Mouse (Mus musculus): Measurements from ENCODE around the gene Patj. TPM values are rescaled to one million over a fixed set of nuclear protein-coding genes. Genes with fewer than 3 reads are reported as not detected.
"Not testable (repeated sequence)": the region's sequence is repeated elsewhere in the genome, so short reads cannot be mapped to it uniquely, and the experiment has no call there.

The Patj gene
- polyA plus RNA-seq, 1 experiment, result 6.4 TPM

- Histone ChIP-seq H3K27ac (ENCODE audit: insufficient read depth, low read length) (peak overlapping the region; percentile 84), H3K4me3 (ENCODE audit: insufficient read depth, low read length) (no peak overlapping the region), H3K4me1 (ENCODE audit: control insufficient read depth, insufficient read depth, low read length) (peaks cover 5% of the 10 kb centered on the region)
- TF ChIP-seq CTCF (IDR thresholded peaks at IDR 0.05; ENCODE audit: borderline replicate concordance, insufficient read depth, low read length) (no peak), POLR2A (IDR thresholded peaks at IDR 0.05; ENCODE audit: low read depth, low read length) (no peak)
Observed at GRCm38 (mm10) chr4:98401584-98401962, 6.0 kb downstream of the Patj start.

GRCm38 (mm10) chr4:98403492-98403891, 7.9 kb downstream of the Patj start:
- H3K4me3 ChIP-seq (ENCODE audit: insufficient read depth, low read length), result no peak overlapping the region
- no peak overlapping the region for H3K27ac ChIP-seq (ENCODE audit: insufficient read depth, low read length)
- H3K4me1 ChIP-seq (ENCODE audit: control insufficient read depth, insufficient read depth, low read length), result peaks cover 5% of the 10 kb centered on the region
- TF ChIP-seq CTCF (IDR thresholded peaks at IDR 0.05; ENCODE audit: borderline replicate concordance, insufficient read depth, low read length), result no peak
- no peak for TF ChIP-seq POLR2A (IDR thresholded peaks at IDR 0.05; ENCODE audit: low read depth, low read length)

GRCm38 (mm10) chr4:98404412-98404811, 8.8 kb downstream of the Patj start:
- no peak overlapping the region for H3K4me3 ChIP-seq (ENCODE audit: insufficient read depth, low read length)
- H3K27ac ChIP-seq (ENCODE audit: insufficient read depth, low read length), result no peak overlapping the region
- TF ChIP-seq CTCF (IDR thresholded peaks at IDR 0.05; ENCODE audit: borderline replicate concordance, insufficient read depth, low read length) (no peak), POLR2A (IDR thresholded peaks at IDR 0.05; ENCODE audit: low read depth, low read length) (no peak)
- peaks cover 5% of the 10 kb centered on the region for H3K4me1 ChIP-seq (ENCODE audit: control insufficient read depth, insufficient read depth, low read length)

- no peaks in the 10 kb centered on the region for H3K4me1 ChIP-seq (ENCODE audit: control insufficient read depth, insufficient read depth, low read length)
- no peak for TF ChIP-seq CTCF (IDR thresholded peaks at IDR 0.05; ENCODE audit: borderline replicate concordance, insufficient read depth, low read length)
- no peak overlapping the region for H3K4me3 ChIP-seq (ENCODE audit: insufficient read depth, low read length)
- H3K27ac ChIP-seq (ENCODE audit: insufficient read depth, low read length), result no peak overlapping the region
Observed at GRCm38 (mm10) chr4:98408455-98408854, 12.9 kb downstream of the Patj start.

GRCm38 (mm10) chr4:98415150-98415549, 19.6 kb downstream of the Patj start:
- H3K27ac ChIP-seq (ENCODE audit: insufficient read depth, low read length); H3K4me3 ChIP-seq (ENCODE audit: insufficient read depth, low read length); H3K4me1 ChIP-seq (ENCODE audit: control insufficient read depth, insufficient read depth, low read length): not testable (repeated sequence)

- TF ChIP-seq POLR2A (IDR thresholded peaks at IDR 0.05; ENCODE audit: low read depth, low read length), result no peak
- no peak for TF ChIP-seq CTCF (IDR thresholded peaks at IDR 0.05; ENCODE audit: borderline replicate concordance, insufficient read depth, low read length)
- H3K4me3 ChIP-seq (ENCODE audit: insufficient read depth, low read length), result no peak overlapping the region
- H3K4me1 ChIP-seq (ENCODE audit: control insufficient read depth, insufficient read depth, low read length), result no peaks in the 10 kb centered on the region
Observed at GRCm38 (mm10) chr4:98428371-98428770, 32.8 kb downstream of the Patj start.

DNA sequence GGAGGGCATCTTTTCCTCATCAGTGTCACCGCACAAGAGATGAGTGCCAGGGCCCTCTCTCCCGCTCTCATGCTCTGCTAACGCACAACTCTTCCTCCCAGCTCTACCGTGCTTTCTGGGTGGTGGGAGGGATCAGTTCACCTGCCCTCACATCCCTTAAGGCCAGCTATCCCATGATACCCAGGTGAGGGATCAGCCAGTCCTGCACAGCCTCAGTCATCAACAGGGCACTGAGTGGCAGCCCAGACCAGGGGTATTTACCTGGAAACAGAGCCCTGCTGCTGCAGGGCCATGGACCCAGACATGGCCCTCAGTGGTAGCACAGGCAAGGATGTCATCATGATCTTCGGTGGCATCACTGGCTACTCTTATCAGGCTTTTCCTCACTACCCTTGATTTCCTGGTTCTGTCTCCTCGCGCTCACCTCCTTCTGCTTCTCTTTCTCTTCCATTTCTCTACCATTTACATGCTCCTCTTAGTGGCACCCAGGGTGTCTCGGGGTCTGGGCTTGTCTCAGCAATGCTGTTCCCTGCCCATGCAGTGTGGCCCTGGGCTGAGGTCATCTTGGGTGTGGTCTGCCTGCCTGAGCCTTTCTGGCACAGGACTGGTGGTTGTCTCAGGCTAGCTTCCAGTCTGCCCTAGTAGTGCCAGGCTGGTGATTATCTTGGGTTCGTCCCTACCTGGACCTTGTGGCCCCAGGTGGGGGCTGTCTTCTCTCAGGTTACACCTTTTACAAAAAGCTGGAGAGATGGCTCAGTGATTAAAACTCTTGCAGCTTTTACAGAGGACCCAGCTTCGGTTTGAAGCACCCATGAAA, 40.3 kb downstream of the Patj start:
- TF ChIP-seq CTCF (IDR thresholded peaks at IDR 0.05; ENCODE audit: borderline replicate concordance, insufficient read depth, low read length) (no peak), POLR2A (IDR thresholded peaks at IDR 0.05; ENCODE audit: low read depth, low read length) (no peak)
- H3K27ac ChIP-seq (ENCODE audit: insufficient read depth, low read length), result no peak overlapping the region
- H3K4me3 ChIP-seq (ENCODE audit: insufficient read depth, low read length), result no peak overlapping the region
- 0 out of 2 replicates have a peak, but pooled peaks cover 3% of the 10 kb centered on the region for H3K4me1 ChIP-seq (ENCODE audit: control insufficient read depth, insufficient read depth, low read length)

More at GRCm38 (mm10) chr4:98428371-98428770, 32.8 kb downstream of the Patj start:
- no peak overlapping the region for H3K27ac ChIP-seq (ENCODE audit: insufficient read depth, low read length)

- H3K4me1 ChIP-seq (ENCODE audit: control insufficient read depth, insufficient read depth, low read length), result 0 out of 2 replicates have a peak, but pooled peaks cover 3% of the 10 kb centered on the region
- no peak overlapping the region for H3K4me3 ChIP-seq (ENCODE audit: insufficient read depth, low read length)
- no peak overlapping the region for H3K27ac ChIP-seq (ENCODE audit: insufficient read depth, low read length)
- TF ChIP-seq POLR2A (IDR thresholded peaks at IDR 0.05; ENCODE audit: low read depth, low read length), result no peak
- no peak for TF ChIP-seq CTCF (IDR thresholded peaks at IDR 0.05; ENCODE audit: borderline replicate concordance, insufficient read depth, low read length)
Observed at GRCm38 (mm10) chr4:98436664-98437363, 41.2 kb downstream of the Patj start.

DNA sequence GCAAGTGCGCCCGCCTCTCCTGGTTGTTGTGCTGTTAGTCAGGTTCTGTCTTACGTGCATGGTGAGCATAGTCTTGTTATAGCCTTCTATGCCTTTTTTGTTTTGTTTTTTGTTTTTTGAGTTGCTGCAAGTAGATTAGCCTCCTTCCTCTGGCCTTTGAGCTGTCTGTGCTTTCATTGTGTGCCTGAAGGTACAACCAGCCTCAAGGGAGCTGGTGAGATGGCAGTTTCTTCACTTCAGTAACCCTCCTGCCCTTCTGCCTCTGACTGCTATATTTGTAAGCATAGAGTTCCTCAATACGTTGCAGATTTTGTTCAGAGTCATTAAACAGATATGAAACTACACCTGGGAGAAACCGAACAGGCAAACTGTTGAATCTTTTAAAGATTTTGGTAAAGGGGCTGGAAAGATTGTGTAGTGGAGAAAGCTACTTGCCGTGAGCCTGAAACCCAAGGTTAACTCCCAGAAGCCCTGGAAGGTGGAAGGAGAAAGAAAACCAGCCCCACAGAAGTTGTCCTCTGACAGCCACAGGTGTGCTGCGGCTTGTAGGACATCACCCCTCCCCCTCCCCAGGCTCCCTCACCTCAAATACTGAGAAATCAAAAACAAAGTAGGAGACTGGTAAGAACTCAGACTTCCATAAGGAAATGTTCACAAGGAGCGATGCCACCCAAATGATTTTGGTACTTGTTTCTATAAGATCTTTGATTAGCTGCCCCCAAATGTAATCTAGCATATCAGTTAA, 43.8 kb downstream of the Patj start:
- Histone ChIP-seq H3K27ac (ENCODE audit: insufficient read depth, low read length) (no peak overlapping the region), H3K4me3 (ENCODE audit: insufficient read depth, low read length) (no peak overlapping the region), H3K4me1 (ENCODE audit: control insufficient read depth, insufficient read depth, low read length) (0 out of 2 replicates have a peak, but pooled peaks cover 3% of the 10 kb centered on the region)
- TF ChIP-seq CTCF (IDR thresholded peaks at IDR 0.05; ENCODE audit: borderline replicate concordance, insufficient read depth, low read length), result no peak
- no peak for TF ChIP-seq POLR2A (IDR thresholded peaks at IDR 0.05; ENCODE audit: low read depth, low read length)

Data from embryonic fibroblast, embryonic 13.5 days (primary cell).